20 mouse cellular contexts compared by ENCODE assay signal in the genomic region with DNA sequence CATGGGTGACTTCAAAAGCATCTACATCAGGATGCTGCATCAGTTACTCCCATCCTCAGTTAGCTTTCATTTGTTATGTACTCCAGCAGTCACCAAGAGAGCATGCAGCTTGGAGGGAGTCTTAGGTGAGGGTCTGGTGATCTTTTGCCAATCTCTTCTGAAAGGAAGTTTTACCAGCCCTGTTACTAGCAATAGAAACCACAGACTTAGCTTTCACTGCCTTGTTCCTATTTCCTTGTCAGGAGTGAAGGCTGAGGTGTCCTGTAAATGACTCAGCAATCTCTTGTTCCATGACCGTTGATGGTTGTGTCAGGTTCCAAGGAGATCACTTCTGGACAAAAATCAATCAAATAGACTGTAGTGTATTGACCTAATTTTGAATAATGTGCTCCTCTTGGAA.
DNase-seq lines count a peak whose midpoint lies in the region; ATAC-seq and TF ChIP-seq lines count a peak whose summit lies in the region.
"Had no signal": no experiment of that assay in that cellular context is flagged by ENCODE, and none has a peak within 500 bp of the region (broad histone marks: within the 10 kb centered on the region; RNA-seq: fewer than 3 reads in every experiment).

No protein-coding gene starts in this region.

- H3K9ac ChIP-seq in CH12.LX (ENCODE audit: insufficient read depth, low read depth): no peak overlapping the region
- H3K9ac ChIP-seq: embryonic facial prominence, embryonic 12.5 days; forebrain, embryonic 13.5 days; forebrain, embryonic 15.5 days; forebrain, postnatal 0 days had no signal

- H3K27ac ChIP-seq in CH12.LX (ENCODE audit: insufficient read depth, low read depth): no peak overlapping the region
- H3K27ac ChIP-seq: embryonic facial prominence, embryonic 10.5 days; embryonic facial prominence, embryonic 12.5 days; forebrain, embryonic 13.5 days; forebrain, embryonic 15.5 days had no signal

- no peaks in the 10 kb centered on the region for H3K79me2 ChIP-seq in CH12.LX (replicated peaks; ENCODE audit: control insufficient read depth, extremely low read depth, insufficient read depth, poor library complexity, severe bottlenecking)

- H3K27me3 ChIP-seq in CH12.LX (replicated peaks): no peaks in the 10 kb centered on the region
- H3K27me3 ChIP-seq: embryonic facial prominence, embryonic 12.5 days; forebrain, embryonic 13.5 days; forebrain, embryonic 15.5 days had no signal

- H3K4me1 ChIP-seq in CH12.LX (ENCODE audit: control insufficient read depth in 1 of 2, insufficient read depth in 2 of 2): peaks cover 0 to 10% of the 10 kb centered on the region in 2 experiments; a peak in 2 of 4 replicates
- H3K4me1 ChIP-seq: embryonic facial prominence, embryonic 10.5 days; embryonic facial prominence, embryonic 12.5 days; forebrain, embryonic 13.5 days; forebrain, embryonic 15.5 days had no signal

- no peak for TF ChIP-seq POLR2A in CH12.LX (IDR thresholded peaks at IDR 0.05; ENCODE audit: low read depth, low read length)

- no peak overlapping the region for H3K4me2 ChIP-seq in CH12.LX (ENCODE audit: insufficient read depth, low read depth, poor library complexity, severe bottlenecking)
- H3K4me2 ChIP-seq: embryonic facial prominence, embryonic 12.5 days; forebrain, embryonic 13.5 days; forebrain, embryonic 15.5 days had no signal

- peak; percentile 69 to 84; a peak in 2 of 4 replicates for ATAC-seq in hematopoietic stem cell, adult 5-6 weeks (replicated peaks in 1 of 2; ENCODE audit: insufficient read depth in 1 of 2, low FRiP score in 2 of 2, low TSS enrichment in 1 of 2, low read depth in 1 of 2, poor library complexity in 2 of 2, severe bottlenecking in 2 of 2)
- ATAC-seq: CD4-positive, CD25-positive, alpha-beta regulatory T cell, adult 4 months; forebrain, embryonic 13.5 days; forebrain, embryonic 15.5 days; forebrain, postnatal 0 days had no signal

- no peak for TF ChIP-seq EP300 in CH12.LX (IDR thresholded peaks at IDR 0.05; ENCODE audit: low read length)

- in situ Hi-C loops in CH12.LX (cut with MboI; ENCODE audit: low pct_ligation_motif_present, low pct_unique_long_range_greater_than_20kb, low sequenced_read_pairs): no loop called here

- peak; percentile 11 for DNase-seq in CH12.LX (ENCODE audit: extremely low read depth)
- no peak for DNase-seq in spleen, adult 12 weeks (ENCODE audit: low spot score)
- no peak for DNase-seq in embryo, embryonic 10.5 days (ENCODE audit: low spot score)
- no peak for DNase-seq in layer of hippocampus, adult 11-12 months (ENCODE audit: low spot score)
- DNase-seq: adrenal gland, adult 2 months; adrenal gland, postnatal 10 days; adrenal gland, postnatal 25 days; B cell, adult 2 months; cerebellum, adult 11-12 months; cerebellum, adult 2 months; cerebellum, adult 9-10 months; cerebellum, postnatal 10 days; cerebellum, postnatal 25 days; forebrain, postnatal 0 days had no signal

- TF ChIP-seq CTCF in CH12.LX (conservative IDR thresholded peaks at IDR 0.05 in 1 of 2, IDR thresholded peaks at IDR 0.05 in 1 of 2; ENCODE audit: low read depth in 2 of 2, low read length in 2 of 2): no peak

- no peaks in the 10 kb centered on the region for H3K9me3 ChIP-seq in CH12.LX (replicated peaks; ENCODE audit: low read length)
- H3K9me3 ChIP-seq: embryonic facial prominence, embryonic 10.5 days; embryonic facial prominence, embryonic 12.5 days; forebrain, embryonic 13.5 days; forebrain, embryonic 15.5 days had no signal

- no peak overlapping the region for H3K4me3 ChIP-seq in CH12.LX (replicated peaks in 1 of 3; ENCODE audit: low read depth in 2 of 3, low read length in 2 of 3, poor library complexity in 1 of 3)
- H3K4me3 ChIP-seq: embryonic facial prominence, embryonic 10.5 days; embryonic facial prominence, embryonic 12.5 days; forebrain, embryonic 13.5 days; forebrain, embryonic 15.5 days had no signal

- dilution Hi-C loops in CH12.LX (cut with MboI; ENCODE audit: extremely low pct_ligation_motif_present, extremely low pct_unique_long_range_greater_than_20kb, low sequenced_read_pairs): no loop called here

- TF ChIP-seq RAD21 in CH12.LX (IDR thresholded peaks at IDR 0.05; ENCODE audit: low read depth, low read length): no peak

- no peaks in the 10 kb centered on the region for H3K36me3 ChIP-seq in CH12.LX (replicated peaks in 1 of 2; ENCODE audit: control insufficient read depth in 1 of 2, insufficient read depth in 1 of 2, low read length in 1 of 2)
- H3K36me3 ChIP-seq: embryonic facial prominence, embryonic 10.5 days; embryonic facial prominence, embryonic 12.5 days; forebrain, embryonic 15.5 days had no signal

TF ChIP-seq in CH12.LX, 34 proteins besides CTCF, POLR2A, EP300 and RAD21:
- TF ChIP-seq TCF12 (IDR thresholded peaks at IDR 0.05; ENCODE audit: low read depth, low read length): no peak
- no peak for TF ChIP-seq PAX5 (IDR thresholded peaks at IDR 0.05; ENCODE audit: low read length)
- TF ChIP-seq ZNF384 (IDR thresholded peaks at IDR 0.05; ENCODE audit: low read depth, low read length): no peak
- TF ChIP-seq GABPA (IDR thresholded peaks at IDR 0.05; ENCODE audit: insufficient replicate concordance, low read depth, low read length): no peak
- no peak for TF ChIP-seq USF1 (IDR thresholded peaks at IDR 0.05; ENCODE audit: low read depth, low read length)
- TF ChIP-seq JUND (conservative IDR thresholded peaks at IDR 0.05; ENCODE audit: low read depth, low read length): no peak
- TF ChIP-seq MAX (IDR thresholded peaks at IDR 0.05; ENCODE audit: low read length): no peak
- no peak for TF ChIP-seq ELF1 (IDR thresholded peaks at IDR 0.05; ENCODE audit: low read depth, low read length)
- no peak for TF ChIP-seq E2F4 (IDR thresholded peaks at IDR 0.05; ENCODE audit: insufficient replicate concordance, low read depth, low read length)
- TF ChIP-seq BHLHE40 (IDR thresholded peaks at IDR 0.05; ENCODE audit: low read depth, low read length): no peak
- no peak for TF ChIP-seq ETS1 (conservative IDR thresholded peaks at IDR 0.05; ENCODE audit: low read depth, low read length)
- TF ChIP-seq MAFK (IDR thresholded peaks at IDR 0.05; ENCODE audit: insufficient replicate concordance, low read length): no peak
- TF ChIP-seq KAT2A (IDR thresholded peaks at IDR 0.05; ENCODE audit: insufficient replicate concordance, low read length): no peak
- TF ChIP-seq ZC3H11A (IDR thresholded peaks at IDR 0.05; ENCODE audit: low read depth, low read length): no peak
- TF ChIP-seq RCOR1 (conservative IDR thresholded peaks at IDR 0.05; ENCODE audit: low read depth, low read length): no peak
- no peak for TF ChIP-seq TBP (conservative IDR thresholded peaks at IDR 0.05; ENCODE audit: low read depth, low read length)
- TF ChIP-seq ZMIZ1 (IDR thresholded peaks at IDR 0.05; ENCODE audit: low read depth, low read length): no peak
- TF ChIP-seq MAZ (IDR thresholded peaks at IDR 0.05; ENCODE audit: low read depth, low read length): no peak
- TF ChIP-seq USF2 (conservative IDR thresholded peaks at IDR 0.05; ENCODE audit: low read depth, low read length): no peak
